Mouse (Mus musculus): ENCODE data around the gene Rps8. TPM values are rescaled to one million over a fixed set of nuclear protein-coding genes. Genes with fewer than 3 reads are reported as not detected.

The Rps8 gene
- 658 and 734 TPM in 2 replicates for polyA plus RNA-seq (2012; rRNA removed)

DNA sequence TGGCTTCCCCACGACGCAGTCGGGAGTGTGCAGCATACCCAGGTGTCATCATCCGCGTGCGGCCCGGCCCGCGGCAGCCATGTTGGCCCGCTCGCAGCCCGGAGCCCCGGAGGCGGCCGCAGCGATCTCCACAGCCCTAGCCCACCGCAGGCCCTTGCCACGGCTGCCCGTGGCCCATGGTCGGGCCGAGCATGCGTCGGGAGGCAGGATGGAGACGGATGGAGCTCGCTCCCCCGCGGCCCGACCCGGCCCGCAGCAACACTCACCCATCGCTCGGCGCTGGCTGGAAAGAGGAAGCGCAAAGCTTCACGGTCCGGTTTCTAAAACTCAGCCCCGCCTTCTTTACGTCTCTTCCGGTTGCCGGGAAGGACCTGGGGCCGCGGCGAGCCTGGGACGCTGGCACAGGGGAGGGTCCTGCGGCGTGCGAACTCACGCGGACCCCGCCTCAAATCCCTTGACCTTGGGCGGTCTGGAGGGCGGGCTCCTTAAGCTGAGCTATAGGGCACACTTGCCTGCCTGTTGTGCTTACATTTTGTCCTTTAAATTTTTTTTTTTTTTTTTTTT, at the start of gene Rps8:
Rps8 (minus strand) TSS at position 452 of the 564 bp plus-strand sequence.

GRCm38 (mm10) chr4:117181863-117182758, 26.1 kb upstream of the Rps8 start, which contains the start of gene Kif2c:
Gene Kif2c, minus strand, starts transcription at chr4:117182639.

DNA sequence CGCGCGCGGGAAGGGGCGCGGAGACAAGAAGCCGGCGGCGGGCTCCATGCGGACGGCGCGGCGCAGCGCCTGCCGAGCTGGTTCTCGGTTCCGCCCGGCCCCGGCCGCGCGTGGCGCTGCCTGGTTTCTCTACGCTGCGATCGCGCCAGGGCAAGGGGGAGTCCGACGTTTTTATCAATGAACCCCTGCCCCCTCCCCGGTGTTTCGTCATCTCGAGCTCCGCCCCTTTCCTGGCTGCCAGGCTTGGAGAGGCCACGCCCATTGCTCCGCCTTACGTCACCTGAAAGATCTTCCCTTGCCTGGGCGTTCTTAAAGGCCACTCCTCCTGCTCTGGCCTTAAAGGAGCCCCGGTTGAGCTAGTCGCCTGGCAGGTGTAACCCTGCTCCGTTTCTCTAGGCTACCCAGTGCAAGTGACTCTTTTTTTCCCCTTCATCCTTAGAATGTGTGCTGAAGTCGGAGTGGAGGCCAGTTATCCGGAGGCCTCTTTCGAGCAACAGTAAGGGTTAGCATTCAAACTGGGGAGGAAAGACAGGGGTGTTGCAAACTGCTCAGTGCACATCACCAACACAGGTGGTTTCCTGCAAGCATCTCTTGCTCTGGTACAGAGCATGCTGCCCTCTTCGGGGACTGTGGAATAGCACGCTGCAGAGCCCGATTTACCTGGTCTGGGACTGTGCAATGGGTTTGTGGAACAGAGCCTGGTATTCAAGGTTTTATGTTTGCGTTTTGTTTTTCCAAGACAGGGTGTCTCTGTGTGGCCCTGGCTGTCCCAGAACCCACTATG, 22.0 kb downstream of the Rps8 start, which contains the start of gene Plk3:
Plk3 (minus strand) TSS at position 147 of the 784 bp plus-strand sequence.

GRCm38 (mm10) chr4:117126675-117127290, 29.3 kb downstream of the Rps8 start, which contains the start of gene Tctex1d4:
Gene Tctex1d4, plus strand, starts transcription at chr4:117126794.

GRCm38 (mm10) chr4:117125348-117125909, 30.6 kb downstream of the Rps8 start, which contains the start of gene Btbd19:
Gene Btbd19, minus strand, starts transcription at chr4:117125725.

Other genes with a start within 250 kb of the Rps8 start
- gene Urod, start 161.8 kb downstream of the Rps8 start, polyA plus RNA-seq (2012; rRNA removed): 62.9 and 91.3 TPM in 2 replicates
- gene Hectd3, start 160.9 kb downstream of the Rps8 start, polyA plus RNA-seq (2012; rRNA removed): 59.8 and 70.1 TPM in 2 replicates
- 5.8 and 7.4 TPM in 2 replicates for gene Eif2b3, start 136.8 kb downstream of the Rps8 start, polyA plus RNA-seq (2012; rRNA removed)
- 28.6 and 28.9 TPM in 2 replicates for gene Ptch2, start 60.2 kb downstream of the Rps8 start, polyA plus RNA-seq (2012; rRNA removed)
- gene Btbd19, start 30.5 kb downstream of the Rps8 start, polyA plus RNA-seq (2012; rRNA removed): 19.4 and 24.1 TPM in 2 replicates
- gene Tctex1d4, start 29.4 kb downstream of the Rps8 start, polyA plus RNA-seq (2012; rRNA removed): 68.6 and 81.5 TPM in 2 replicates
- 11.5 and 12.2 TPM in 2 replicates for gene Plk3, start 22.3 kb downstream of the Rps8 start, polyA plus RNA-seq (2012; rRNA removed)
- 5.3 and 6.5 TPM in 2 replicates for gene Kif2c, start 26.4 kb upstream of the Rps8 start, polyA plus RNA-seq (2012; rRNA removed)
- gene Tmem53, start 95.7 kb upstream of the Rps8 start, polyA plus RNA-seq (2012; rRNA removed): 46.6 and 59.0 TPM in 2 replicates
- gene Armh1, start 95.9 kb upstream of the Rps8 start, polyA plus RNA-seq (2012; rRNA removed): 5.1 and 5.4 TPM in 2 replicates

Measured in ovary, adult 2 months (tissue).